Mouse (Mus musculus) hematopoietic stem cell, adult 5-6 weeks (primary cell): ENCODE results near the gene Hoxc8. TPM values are rescaled to one million over a fixed set of nuclear protein-coding genes. Genes with fewer than 3 reads are reported as not detected.

Experiments used
- ATAC-seq, 2 experiments: fragments of 125-278 bp in 1 of 2; replicated peaks in 1 of 2; 2 replicates each; pipeline ENCODE4 v1.8.0; 2016 to 2017; ENCODE audit warnings: inconsistent platforms in 2 of 2, mild to moderate bottlenecking in 2 of 2, moderate number of reproducible peaks in 2 of 2, low read depth in 1 of 2, moderate TSS enrichment in 1 of 2; ENCODE audit not compliant: low FRiP score in 2 of 2, poor library complexity in 2 of 2, severe bottlenecking in 2 of 2, insufficient read depth in 1 of 2, low TSS enrichment in 1 of 2
- total RNA-seq: library from RNA; stranded (forward); fragments of 172-1452, 232-1000 nt; gene quantifications from 2 replicates; pipeline ENCODE4 v1.2.3, GENCODE M21; 2017

Gene Hoxc8
- total RNA-seq, 1 experiment from 2014 or later = not detected

- ATAC-seq = no peak
Measured at GRCm38 (mm10) chr15:103014166-103015008, 24.0 kb downstream of the Hoxc8 start.

GRCm38 (mm10) chr15:103015009-103015399, 24.6 kb downstream of the Hoxc8 start:
- ATAC-seq = no peak

GRCm38 (mm10) chr15:103015406-103016166, 25.2 kb downstream of the Hoxc8 start:
- ATAC-seq = no peak

GRCm38 (mm10) chr15:103018636-103019035, 28.2 kb downstream of the Hoxc8 start, which contains the start of gene Hoxc4:
Hoxc4 (plus strand) TSS chr15:103018934.
- no peak for ATAC-seq

GRCm38 (mm10) chr15:103020899-103021418, 30.6 kb downstream of the Hoxc8 start:
- no peak for ATAC-seq

GRCm38 (mm10) chr15:103021544-103021943, 31.1 kb downstream of the Hoxc8 start:
- ATAC-seq = no peak

- ATAC-seq = no peak
Measured at GRCm38 (mm10) chr15:103024131-103024530, 33.7 kb downstream of the Hoxc8 start.

GRCm38 (mm10) chr15:103027266-103028235, 37.1 kb downstream of the Hoxc8 start:
- ATAC-seq = no peak

- no peak for ATAC-seq
Measured at GRCm38 (mm10) chr15:103028916-103029512, 38.6 kb downstream of the Hoxc8 start.

GRCm38 (mm10) chr15:103030142-103030541, 39.7 kb downstream of the Hoxc8 start:
- no peak for ATAC-seq

GRCm38 (mm10) chr15:103032167-103032566, 41.8 kb downstream of the Hoxc8 start:
- ATAC-seq = no peak

- ATAC-seq = no peak
Measured at GRCm38 (mm10) chr15:103032646-103033575, 42.5 kb downstream of the Hoxc8 start.

- ATAC-seq = peak; percentile 36 to 47; a peak in 2 of 4 replicates
Measured at GRCm38 (mm10) chr15:103034043-103034806, 43.8 kb downstream of the Hoxc8 start.

- no peak for ATAC-seq
Measured at GRCm38 (mm10) chr15:103034807-103035547, 44.6 kb downstream of the Hoxc8 start.

- no peak for ATAC-seq
Measured at GRCm38 (mm10) chr15:103035548-103035881, 45.1 kb downstream of the Hoxc8 start.
